Comparison of ENCODE assay signal across 18 mouse cellular contexts in the genomic region with DNA sequence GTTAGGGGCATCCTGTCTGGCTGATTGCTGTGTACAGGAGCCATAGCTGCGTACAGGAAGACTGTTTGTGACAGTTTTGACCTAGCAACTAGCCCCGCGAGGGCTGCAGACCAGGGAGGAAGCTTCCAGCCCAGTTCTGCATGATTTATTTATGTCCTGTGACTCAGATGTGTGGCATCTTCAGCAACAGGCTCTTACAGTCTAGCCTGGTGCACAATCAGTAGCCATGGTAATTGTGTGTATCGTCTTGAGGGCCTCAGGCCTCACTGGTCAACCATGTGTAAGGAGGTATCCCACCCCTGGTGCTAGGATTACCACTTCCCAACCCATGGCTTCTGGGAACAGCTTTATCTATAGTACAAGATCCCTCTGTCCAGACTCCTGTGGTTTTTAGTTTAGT. TPM values are rescaled to one million over a fixed set of nuclear protein-coding genes. Genes with fewer than 3 reads are reported as not detected.
"Had no signal": no experiment of that assay in that cellular context is flagged by ENCODE, and none has a peak within 500 bp of the region (broad histone marks: within the 10 kb centered on the region; RNA-seq: fewer than 3 reads in every experiment).

No protein-coding gene starts in this region.

- H3K27me3 ChIP-seq: limb, embryonic 12.5 days; liver, embryonic 13.5 days; lung, embryonic 15.5 days; midbrain, embryonic 12.5 days; neural tube, embryonic 13.5 days had no signal

- DNase-seq: kidney, adult 9 months; kidney, postnatal 10 days; liver; liver, embryonic 13.5 days; liver, postnatal 0 days; lung, postnatal 14 days; right cerebral cortex, adult 18-20 months; right cerebral cortex, postnatal 25 days; thymus, adult 18-20 months; thymus, postnatal 14 days had no signal

- H3K9me3 ChIP-seq: limb, embryonic 12.5 days; liver, embryonic 13.5 days; lung, embryonic 15.5 days; midbrain, embryonic 12.5 days; neural tube, embryonic 13.5 days had no signal

- H3K4me1 ChIP-seq: limb, embryonic 12.5 days; liver, embryonic 13.5 days; lung, embryonic 15.5 days; midbrain, embryonic 12.5 days; neural tube, embryonic 13.5 days had no signal

- H3K4me3 ChIP-seq: limb, embryonic 12.5 days; liver, embryonic 13.5 days; lung, embryonic 15.5 days; midbrain, embryonic 12.5 days; neural tube, embryonic 13.5 days had no signal

- H3K27ac ChIP-seq: limb, embryonic 12.5 days; liver, embryonic 13.5 days; lung, embryonic 15.5 days; midbrain, embryonic 12.5 days; neural tube, embryonic 13.5 days; stomach, postnatal 0 days had no signal

RNA-seq across cellular contexts. Expression of gene Rln1, which starts 41.9 kb away (rescaled TPM):
- total RNA-seq: megakaryocyte-erythroid progenitor cell, adult 5-6 weeks had no signal
- polyA plus RNA-seq: large intestine, adult 2 months; liver, embryonic 13.5 days; liver, postnatal 0 days; lung, embryonic 15.5 days; small intestine, adult 2 months; stomach, postnatal 0 days had no signal
